Mouse (Mus musculus): Measurements from ENCODE around the gene Grk5. TPM values are rescaled to one million over a fixed set of nuclear protein-coding genes. Genes with fewer than 3 reads are reported as not detected.

The Grk5 gene
- polyA plus RNA-seq, 1 experiment from 2014 or later: 2.0 TPM

DNA sequence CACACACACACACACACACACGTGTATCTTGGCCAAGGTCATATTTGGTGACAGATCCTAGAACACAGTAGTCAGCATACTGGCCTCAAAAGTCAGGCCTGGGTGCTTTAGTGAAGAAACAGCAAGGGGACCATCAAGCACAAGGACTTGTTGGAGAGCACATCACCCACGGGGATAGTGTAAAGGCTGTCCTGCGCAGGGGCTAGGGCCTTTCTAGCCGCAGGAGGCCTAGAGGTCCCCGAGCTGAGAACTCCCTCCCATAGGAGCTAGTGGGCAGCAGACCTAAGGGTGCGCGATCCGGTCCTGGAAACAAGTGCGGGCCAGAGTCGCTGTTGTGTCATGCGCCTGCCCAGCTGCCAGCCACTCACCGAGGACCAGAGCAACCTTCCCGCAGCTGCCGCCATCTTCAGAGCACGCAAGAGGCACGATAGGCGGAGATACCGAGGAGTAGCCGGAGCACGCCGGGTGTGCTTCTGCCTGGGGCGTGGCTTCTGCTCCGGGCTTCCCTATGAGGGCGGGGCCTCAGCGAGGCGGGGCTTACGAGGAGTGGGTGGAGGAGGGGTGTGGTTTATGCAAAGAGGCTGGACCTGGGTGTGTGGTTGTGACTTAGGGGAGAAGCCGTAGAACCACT lies 15.4 kb upstream of the Grk5 start, which contains the start of gene Prdx3:
Prdx3 (minus strand) TSS at position 493 of the 631 bp plus-strand sequence.
- 0 out of 2 replicates have a peak, but pooled peaks cover 10% of the 10 kb centered on the region for H3K36me3 ChIP-seq (ENCODE audit: control insufficient read depth, insufficient read depth, low read length)
- peak within 1 kb of the TSS; percentile 49 for H3K4me3 ChIP-seq (ENCODE audit: low read depth, low read length)
- peak within 1 kb of the TSS; percentile 60; the same call in 1 of the 2 replicates for H3K27ac ChIP-seq (ENCODE audit: low read depth, low read length)
- peak; percentile 96 for DNase-seq (ENCODE audit: low spot score)
- no peaks in the 10 kb centered on the region for H3K27me3 ChIP-seq (replicated peaks; ENCODE audit: control insufficient read depth, insufficient read depth, low read length)
- ATAC-seq: peak; percentile 98
- H3K4me2 ChIP-seq (ENCODE audit: low read length): peak within 1 kb of the TSS; percentile 68
- under 1% methylated on average over 28 of the region's 28 CpGs for WGBS
- H3K9me3 ChIP-seq (replicated peaks; ENCODE audit: control insufficient read depth, low read length): no peaks in the 10 kb centered on the region
- H3K9ac ChIP-seq (ENCODE audit: low read length): peak within 1 kb of the TSS; percentile 69
- no peaks in the 10 kb centered on the region for H3K4me1 ChIP-seq (ENCODE audit: control insufficient read depth, insufficient read depth, low read length)

DNA sequence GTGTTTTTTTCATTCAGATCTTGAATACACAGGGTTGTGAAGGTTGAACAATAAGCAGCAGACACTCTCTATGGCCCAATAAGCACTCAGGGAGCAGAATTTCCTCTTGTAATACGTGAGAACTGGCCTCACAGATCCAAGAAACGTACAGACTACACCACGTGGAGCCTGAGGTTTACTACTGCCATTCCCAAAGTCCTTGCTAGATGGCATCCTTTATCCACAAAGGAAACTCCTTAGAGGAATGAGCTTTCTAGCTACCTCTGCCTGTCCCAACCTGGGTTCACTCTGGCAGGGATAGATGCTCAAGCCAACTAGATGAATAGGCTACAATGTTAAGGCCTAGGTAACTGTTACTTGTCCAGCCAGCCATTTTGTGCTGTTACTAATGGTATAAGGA lies 6.4 kb upstream of the Grk5 start:
- no peak overlapping the region for H3K9ac ChIP-seq (ENCODE audit: low read length)
- H3K4me3 ChIP-seq (ENCODE audit: low read depth, low read length): no peak overlapping the region
- H3K36me3 ChIP-seq (ENCODE audit: control insufficient read depth, insufficient read depth, low read length): no peaks in the 10 kb centered on the region
- H3K27ac ChIP-seq (ENCODE audit: low read depth, low read length): no peak overlapping the region
- H3K4me1 ChIP-seq (ENCODE audit: control insufficient read depth, insufficient read depth, low read length): no peaks in the 10 kb centered on the region
- 7% methylated on average over 3 of the region's 3 CpGs for WGBS
- no peak overlapping the region for H3K4me2 ChIP-seq (ENCODE audit: low read length)
- H3K27me3 ChIP-seq (replicated peaks; ENCODE audit: control insufficient read depth, insufficient read depth, low read length): no peaks in the 10 kb centered on the region
- H3K9me3 ChIP-seq (replicated peaks; ENCODE audit: control insufficient read depth, low read length): no peaks in the 10 kb centered on the region
- peak; percentile 59 for DNase-seq (ENCODE audit: low spot score)
- no peak for ATAC-seq

DNA sequence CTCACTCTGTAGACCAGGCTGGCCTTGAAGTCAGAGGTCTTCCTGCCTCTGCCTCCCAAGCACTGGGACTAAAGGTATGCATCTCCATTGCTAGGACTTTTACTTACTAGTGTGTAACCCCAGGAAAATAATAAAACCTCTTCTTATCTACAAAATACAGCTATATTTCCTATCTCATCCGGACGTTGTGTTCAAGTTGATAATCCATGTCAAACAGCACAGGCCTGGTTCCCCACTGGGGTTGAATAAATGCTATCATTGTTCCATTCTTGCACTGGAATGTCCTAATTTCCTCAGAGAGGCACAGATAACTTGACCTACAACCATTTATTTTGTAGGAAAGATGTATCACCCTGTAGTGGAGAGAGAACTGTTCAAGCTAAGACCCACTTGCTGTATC lies 1.9 kb upstream of the Grk5 start:
- H3K4me1 ChIP-seq (ENCODE audit: control insufficient read depth, insufficient read depth, low read length): peaks cover 10% of the 10 kb centered on the region
- H3K9ac ChIP-seq (ENCODE audit: low read length): no peak overlapping the region
- no peak overlapping the region for H3K27ac ChIP-seq (ENCODE audit: low read depth, low read length)
- no peaks in the 10 kb centered on the region for H3K9me3 ChIP-seq (replicated peaks; ENCODE audit: control insufficient read depth, low read length)
- H3K4me3 ChIP-seq (ENCODE audit: low read depth, low read length): no peak overlapping the region
- H3K4me2 ChIP-seq (ENCODE audit: low read length): no peak overlapping the region
- no peak for ATAC-seq
- no peaks in the 10 kb centered on the region for H3K27me3 ChIP-seq (replicated peaks; ENCODE audit: control insufficient read depth, insufficient read depth, low read length)
- no peak for DNase-seq (ENCODE audit: low spot score)
- WGBS: 80% methylated on average over 2 of the region's 2 CpGs
- no peaks in the 10 kb centered on the region for H3K36me3 ChIP-seq (ENCODE audit: control insufficient read depth, insufficient read depth, low read length)

DNA sequence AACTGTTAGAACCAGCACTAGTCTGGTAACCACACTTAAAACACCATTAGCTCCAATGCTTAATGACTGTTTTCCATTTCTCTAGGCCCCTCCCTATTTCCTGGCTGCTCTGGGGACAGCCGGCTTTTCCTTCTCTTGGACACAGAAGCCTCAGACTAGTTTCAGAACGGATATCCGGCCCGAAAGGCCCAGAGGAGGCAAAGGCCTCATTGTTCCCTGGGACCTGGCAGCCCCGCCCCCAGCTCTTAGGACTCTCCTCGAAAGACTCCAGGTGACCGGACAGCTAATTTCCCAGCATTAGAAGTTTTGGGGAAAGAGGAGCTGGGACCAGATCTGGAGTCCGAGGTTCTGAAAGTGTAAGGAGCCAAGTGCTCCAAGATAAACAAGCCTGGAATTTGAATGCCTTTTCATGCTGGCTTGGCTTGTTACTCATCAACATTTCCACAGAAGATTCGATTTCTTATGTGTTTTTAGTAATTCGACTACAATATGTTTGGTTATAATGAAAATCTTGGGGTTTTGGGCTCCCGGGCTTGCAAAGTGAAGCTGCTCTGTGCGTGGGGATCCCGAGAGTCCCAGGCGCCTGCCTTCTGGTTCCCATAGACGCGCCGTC lies 342 bp upstream of the Grk5 start:
- Histone ChIP-seq H3K9ac (ENCODE audit: low read length) (peak overlapping the region; percentile 86), H3K27me3 (replicated peaks; ENCODE audit: control insufficient read depth, insufficient read depth, low read length) (no peaks in the 10 kb centered on the region), H3K4me3 (ENCODE audit: low read depth, low read length) (peak overlapping the region; percentile 73), H3K4me1 (ENCODE audit: control insufficient read depth, insufficient read depth, low read length) (peaks cover 10% of the 10 kb centered on the region), H3K27ac (ENCODE audit: low read depth, low read length) (peak overlapping the region; percentile 94), H3K36me3 (ENCODE audit: control insufficient read depth, insufficient read depth, low read length) (no peaks in the 10 kb centered on the region), H3K9me3 (replicated peaks; ENCODE audit: control insufficient read depth, low read length) (no peaks in the 10 kb centered on the region), H3K4me2 (ENCODE audit: low read length) (peak overlapping the region; percentile 72)
- WGBS: 3% methylated on average over 17 of the region's 17 CpGs
- ATAC-seq (no peak), DNase-seq (ENCODE audit: low spot score) (peak; percentile 44)

DNA sequence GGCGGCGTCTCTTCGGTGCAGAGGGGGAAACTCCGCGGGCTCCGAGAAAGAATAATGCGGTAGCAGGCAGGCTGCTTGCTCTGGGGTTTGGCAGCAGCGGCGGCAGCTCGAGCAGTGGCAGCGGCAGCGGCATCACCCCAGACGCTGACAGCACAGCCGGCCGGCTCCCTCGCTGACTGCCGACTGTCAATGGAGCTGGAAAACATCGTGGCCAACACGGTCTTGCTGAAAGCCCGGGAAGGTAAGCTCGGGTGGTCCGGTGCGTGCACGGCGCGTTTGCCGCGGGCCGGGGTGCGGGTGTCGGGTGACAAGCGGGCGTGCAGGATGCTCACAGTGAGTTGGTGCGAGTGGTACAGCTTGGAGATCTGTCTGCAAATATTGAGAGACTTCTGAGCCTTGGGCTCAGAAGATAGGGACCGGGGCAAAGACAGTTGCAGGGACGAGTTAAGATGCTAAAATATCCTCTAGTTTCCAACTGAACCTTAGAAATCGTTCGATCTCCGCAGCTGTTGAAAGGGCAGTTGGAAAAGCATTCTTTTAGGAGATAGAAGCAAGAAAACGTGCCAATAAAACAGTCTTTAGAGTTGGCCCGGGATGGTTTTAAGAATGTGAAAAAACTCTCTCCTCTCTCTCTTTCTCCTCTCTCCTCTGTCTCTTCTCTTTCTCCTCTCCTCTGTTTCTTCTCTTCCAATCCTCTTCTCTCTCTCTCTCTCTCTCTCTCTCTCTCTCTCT lies 1.0 kb downstream of the Grk5 start:
- H3K9me3 ChIP-seq (replicated peaks; ENCODE audit: control insufficient read depth, low read length): no peaks in the 10 kb centered on the region
- H3K27ac ChIP-seq (ENCODE audit: low read depth, low read length): peak overlapping the region; percentile 94
- H3K4me3 ChIP-seq (ENCODE audit: low read depth, low read length): peak overlapping the region; percentile 73
- peak overlapping the region; percentile 86 for H3K9ac ChIP-seq (ENCODE audit: low read length)
- peak; percentile 69 for ATAC-seq
- H3K27me3 ChIP-seq (replicated peaks; ENCODE audit: control insufficient read depth, insufficient read depth, low read length): no peaks in the 10 kb centered on the region
- no peaks in the 10 kb centered on the region for H3K36me3 ChIP-seq (ENCODE audit: control insufficient read depth, insufficient read depth, low read length)
- no peak for DNase-seq (ENCODE audit: low spot score)
- peaks cover 10% of the 10 kb centered on the region for H3K4me1 ChIP-seq (ENCODE audit: control insufficient read depth, insufficient read depth, low read length)
- peak overlapping the region; percentile 72 for H3K4me2 ChIP-seq (ENCODE audit: low read length)
- under 1% methylated on average over 39 of the region's 41 CpGs for WGBS

DNA sequence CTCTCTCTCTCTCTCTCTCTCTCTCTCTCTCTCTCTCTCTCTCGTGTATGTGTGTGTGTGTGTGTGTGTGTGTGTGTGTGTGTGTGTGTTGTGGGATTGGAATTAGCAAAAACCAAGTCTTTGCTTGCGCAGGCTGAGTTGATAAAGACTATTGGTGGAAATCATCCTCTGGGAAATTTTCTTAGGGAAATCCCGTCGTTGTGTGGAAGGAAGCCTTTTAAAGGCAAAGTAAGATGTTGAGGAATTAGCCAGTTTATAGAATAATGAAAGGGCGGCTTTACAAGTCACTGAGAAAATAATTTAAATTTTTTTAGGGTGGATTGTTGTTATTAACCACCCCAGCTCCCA lies 1.5 kb downstream of the Grk5 start:
- H3K27me3 ChIP-seq (replicated peaks; ENCODE audit: control insufficient read depth, insufficient read depth, low read length): no peaks in the 10 kb centered on the region
- peaks cover 10% of the 10 kb centered on the region for H3K4me1 ChIP-seq (ENCODE audit: control insufficient read depth, insufficient read depth, low read length)
- WGBS: 9% methylated on average over 4 of the region's 5 CpGs
- H3K4me3 ChIP-seq (ENCODE audit: low read depth, low read length): peak overlapping the region; percentile 73
- DNase-seq (ENCODE audit: low spot score) (peak; percentile 56), ATAC-seq (no peak)
- H3K36me3 ChIP-seq (ENCODE audit: control insufficient read depth, insufficient read depth, low read length): no peaks in the 10 kb centered on the region
- H3K27ac ChIP-seq (ENCODE audit: low read depth, low read length): no peak overlapping the region
- no peaks in the 10 kb centered on the region for H3K9me3 ChIP-seq (replicated peaks; ENCODE audit: control insufficient read depth, low read length)
- H3K4me2 ChIP-seq (ENCODE audit: low read length): peak overlapping the region; percentile 72
- peak overlapping the region; percentile 29 for H3K9ac ChIP-seq (ENCODE audit: low read length)

DNA sequence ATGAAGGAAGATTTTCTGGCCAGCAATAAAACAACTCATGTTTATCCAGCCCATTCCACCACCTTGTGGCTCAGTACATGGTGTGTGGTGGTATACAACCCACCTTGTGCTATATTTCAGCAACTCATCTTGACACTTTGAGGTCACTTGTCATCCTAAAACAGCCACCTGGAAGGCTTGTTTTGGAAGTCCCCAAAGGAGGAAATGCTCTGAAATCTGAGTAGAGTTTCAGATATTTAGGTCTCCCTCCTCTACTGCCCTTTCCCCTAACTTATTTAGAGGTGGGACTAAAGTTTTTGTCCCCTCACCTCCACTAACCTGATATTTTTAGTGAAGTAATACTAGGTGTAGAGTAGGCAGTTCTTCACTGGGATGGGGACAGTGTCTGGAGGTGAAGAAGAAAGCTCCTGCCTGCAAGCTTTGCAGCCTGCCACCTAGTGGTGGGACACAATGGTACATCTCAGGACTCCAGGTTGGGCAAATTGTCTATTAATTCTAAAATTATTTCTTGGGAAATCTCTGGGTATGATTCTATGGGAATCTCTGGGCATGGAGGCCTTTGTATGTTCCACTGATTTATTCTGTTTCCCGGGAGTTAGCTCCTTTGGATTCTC lies 2.5 kb downstream of the Grk5 start:
- H3K27me3 ChIP-seq (replicated peaks; ENCODE audit: control insufficient read depth, insufficient read depth, low read length): no peaks in the 10 kb centered on the region
- no peaks in the 10 kb centered on the region for H3K36me3 ChIP-seq (ENCODE audit: control insufficient read depth, insufficient read depth, low read length)
- no peaks in the 10 kb centered on the region for H3K9me3 ChIP-seq (replicated peaks; ENCODE audit: control insufficient read depth, low read length)
- peaks cover 10% of the 10 kb centered on the region for H3K4me1 ChIP-seq (ENCODE audit: control insufficient read depth, insufficient read depth, low read length)
- H3K9ac ChIP-seq (ENCODE audit: low read length): peak overlapping the region; percentile 29; the same call in 1 of the 2 replicates
- DNase-seq (ENCODE audit: low spot score) (peak; percentile 58), ATAC-seq (no peak)
- H3K27ac ChIP-seq (ENCODE audit: low read depth, low read length): no peak overlapping the region
- no peak overlapping the region for H3K4me3 ChIP-seq (ENCODE audit: low read depth, low read length)
- H3K4me2 ChIP-seq (ENCODE audit: low read length): peak overlapping the region; percentile 72
- 38% methylated on average over 1 of the region's 1 CpGs for WGBS

DNA sequence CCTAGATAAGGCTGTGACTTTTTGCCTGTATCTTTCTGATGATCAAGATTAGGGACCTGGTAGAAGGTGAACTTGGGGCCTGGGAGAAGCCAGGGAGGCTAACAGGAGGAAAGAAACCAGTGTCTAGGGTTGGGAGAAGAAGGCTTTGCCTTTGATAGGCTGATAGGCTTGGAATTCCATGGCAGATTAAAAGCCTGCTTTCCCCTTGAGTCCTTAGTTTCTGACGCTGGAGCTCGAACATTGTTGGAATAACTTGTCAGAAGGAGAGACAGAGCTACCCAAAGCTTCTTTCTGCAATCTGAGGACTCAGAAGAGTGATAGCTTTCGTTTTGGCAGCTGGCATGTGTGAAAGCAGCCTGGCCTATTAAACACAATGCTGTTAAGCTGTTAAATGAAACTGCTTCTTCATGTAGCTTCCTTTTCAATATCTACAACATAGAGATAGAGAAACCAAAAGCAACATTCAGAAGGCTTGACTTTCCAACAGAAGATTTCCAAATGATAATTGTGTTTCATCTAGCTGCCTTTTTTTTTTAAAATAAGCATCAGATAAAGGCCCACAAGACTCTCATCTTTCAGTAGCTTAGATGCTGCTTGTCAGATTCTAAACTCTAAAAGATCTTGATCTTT lies 5.8 kb downstream of the Grk5 start:
- H3K9ac ChIP-seq (ENCODE audit: low read length): no peak overlapping the region
- no peak for ATAC-seq
- no peak overlapping the region for H3K4me3 ChIP-seq (ENCODE audit: low read depth, low read length)
- no peaks in the 10 kb centered on the region for H3K27me3 ChIP-seq (replicated peaks; ENCODE audit: control insufficient read depth, insufficient read depth, low read length)
- H3K36me3 ChIP-seq (ENCODE audit: control insufficient read depth, insufficient read depth, low read length): no peaks in the 10 kb centered on the region
- no peak overlapping the region for H3K27ac ChIP-seq (ENCODE audit: low read depth, low read length)
- no peak for DNase-seq (ENCODE audit: low spot score)
- H3K9me3 ChIP-seq (replicated peaks; ENCODE audit: control insufficient read depth, low read length): no peaks in the 10 kb centered on the region
- 35% methylated on average over 3 of the region's 3 CpGs for WGBS
- H3K4me2 ChIP-seq (ENCODE audit: low read length): no peak overlapping the region
- peaks cover 10% of the 10 kb centered on the region for H3K4me1 ChIP-seq (ENCODE audit: control insufficient read depth, insufficient read depth, low read length)
